Mouse (Mus musculus) midbrain, embryonic 16.5 days (tissue): ENCODE measurements at regions not wholly inside any gene's neighbourhood (a gene's known extent, or its start where the extent isn't known, plus 50 kb on each side); places are given as distances from the start of the nearest gene placed in this dataset.

Experiments used
- ATAC-seq: fragments of 200-750 bp; cut with Nextera tagmentation; 2 replicates; pipeline ENCODE4 v1.8.0; 2017; ENCODE audit warnings: moderate TSS enrichment
- H3K27ac ChIP-seq: fragments of 300-500 bp; sonication (generic); 2 replicates; pipeline ENCODE4 v1.5.1; 2014; ENCODE audit warnings: mild to moderate bottlenecking, low read length, mixed read lengths
- H3K27me3 ChIP-seq: fragments of 300-500 bp; sonication (generic); 2 replicates; pipeline ENCODE4 v1.6.1; 2014; ENCODE audit warnings: low read depth, low read length, mixed read lengths; ENCODE audit not compliant: control insufficient read depth, insufficient read depth
- H3K36me3 ChIP-seq: fragments of 300-500 bp; sonication (generic); 2 replicates; pipeline ENCODE4 v1.6.1; 2014; ENCODE audit warnings: mild to moderate bottlenecking, low read length, moderate library complexity, mixed read lengths; ENCODE audit not compliant: control insufficient read depth, insufficient read depth
- H3K4me1 ChIP-seq: fragments of 300-500 bp; sonication (generic); 2 replicates; pipeline ENCODE4 v1.6.1; 2014; ENCODE audit warnings: mild to moderate bottlenecking, low read length, mixed read lengths; ENCODE audit not compliant: control insufficient read depth, insufficient read depth
- H3K4me2 ChIP-seq: fragments of 300-500 bp; sonication (generic); 2 replicates; pipeline ENCODE4 v1.6.1; 2014; ENCODE audit warnings: mild to moderate bottlenecking, low read length, mixed read lengths
- H3K4me3 ChIP-seq: fragments of 300-500 bp; sonication (generic); 2 replicates; pipeline ENCODE4 v1.5.1; 2014; ENCODE audit warnings: low read depth, mild to moderate bottlenecking, low read length, moderate library complexity, mixed read lengths
- H3K9ac ChIP-seq: fragments of 300-500 bp; sonication (generic); 2 replicates; pipeline ENCODE4 v1.6.1; 2014; ENCODE audit warnings: low read depth, low read length, mixed read lengths
- H3K9me3 ChIP-seq: fragments of 300-500 bp; sonication (generic); replicated peaks from 2 replicates; pipeline ENCODE4 v1.6.1; 2014; ENCODE audit warnings: mild to moderate bottlenecking, low read length, mixed read lengths; ENCODE audit not compliant: control insufficient read depth, poor library complexity, severe bottlenecking
- WGBS: fragments of 180-500 bp; shearing (Covaris S2); extraction: QIAGEN DNeasy Blood & Tissue Kit; methylation state at CpG from one replicate; pipeline ENCODE4 v1.1.7; 2014; 5-methylcytosine and 5-hydroxymethylcytosine counted together

GRCm38 (mm10) chr11:111443381-111443780, 377.4 kb downstream of the Kcnj2 start:
- Histone ChIP-seq H3K27ac (no peak overlapping the region), H3K9ac (no peak overlapping the region), H3K4me2 (no peak overlapping the region), H3K4me1 (no peaks in the 10 kb centered on the region), H3K27me3 (no peaks in the 10 kb centered on the region), H3K4me3 (no peak overlapping the region), H3K36me3 (no peaks in the 10 kb centered on the region), H3K9me3 (no peaks in the 10 kb centered on the region)
- 93% methylated on average over 1 of the region's 1 CpGs for WGBS
- ATAC-seq, result no peak

DNA sequence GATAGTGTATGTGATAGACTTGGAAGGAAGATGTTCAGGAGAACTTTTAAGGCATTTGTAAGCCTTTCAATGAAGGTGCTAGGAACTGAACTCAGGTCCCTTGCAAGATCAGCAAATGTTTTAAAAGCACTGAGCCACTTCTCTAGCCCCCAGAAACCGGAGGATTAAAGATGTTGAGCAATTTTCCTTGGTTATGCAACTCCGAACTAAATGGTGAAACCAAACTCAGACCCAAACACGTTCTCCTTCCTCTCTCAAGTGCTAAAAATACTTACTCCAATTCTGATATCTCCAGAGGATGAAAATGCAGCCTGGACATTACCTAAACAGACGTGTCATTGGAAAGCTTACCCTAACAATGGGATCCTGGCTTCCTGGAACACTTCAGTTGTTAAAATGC, 378.8 kb downstream of the Kcnj2 start:
- no peak overlapping the region for H3K4me2 ChIP-seq
- 82% methylated on average over 4 of the region's 4 CpGs for WGBS
- H3K27me3 ChIP-seq, result no peaks in the 10 kb centered on the region
- H3K9ac ChIP-seq, result no peak overlapping the region
- H3K9me3 ChIP-seq, result no peaks in the 10 kb centered on the region
- no peaks in the 10 kb centered on the region for H3K4me1 ChIP-seq
- no peak overlapping the region for H3K27ac ChIP-seq
- H3K4me3 ChIP-seq, result no peak overlapping the region
- no peak for ATAC-seq
- H3K36me3 ChIP-seq, result no peaks in the 10 kb centered on the region

GRCm38 (mm10) chr11:111445764-111446163, 379.8 kb downstream of the Kcnj2 start:
- H3K4me2 ChIP-seq, result no peak overlapping the region
- no peak for ATAC-seq
- no peak overlapping the region for H3K27ac ChIP-seq
- H3K36me3 ChIP-seq, result no peaks in the 10 kb centered on the region
- H3K4me1 ChIP-seq, result no peaks in the 10 kb centered on the region
- H3K27me3 ChIP-seq, result no peaks in the 10 kb centered on the region
- no peak overlapping the region for H3K9ac ChIP-seq
- no peak overlapping the region for H3K4me3 ChIP-seq
- WGBS, result 12% methylated on average over 4 of the region's 4 CpGs
- H3K9me3 ChIP-seq, result no peaks in the 10 kb centered on the region

DNA sequence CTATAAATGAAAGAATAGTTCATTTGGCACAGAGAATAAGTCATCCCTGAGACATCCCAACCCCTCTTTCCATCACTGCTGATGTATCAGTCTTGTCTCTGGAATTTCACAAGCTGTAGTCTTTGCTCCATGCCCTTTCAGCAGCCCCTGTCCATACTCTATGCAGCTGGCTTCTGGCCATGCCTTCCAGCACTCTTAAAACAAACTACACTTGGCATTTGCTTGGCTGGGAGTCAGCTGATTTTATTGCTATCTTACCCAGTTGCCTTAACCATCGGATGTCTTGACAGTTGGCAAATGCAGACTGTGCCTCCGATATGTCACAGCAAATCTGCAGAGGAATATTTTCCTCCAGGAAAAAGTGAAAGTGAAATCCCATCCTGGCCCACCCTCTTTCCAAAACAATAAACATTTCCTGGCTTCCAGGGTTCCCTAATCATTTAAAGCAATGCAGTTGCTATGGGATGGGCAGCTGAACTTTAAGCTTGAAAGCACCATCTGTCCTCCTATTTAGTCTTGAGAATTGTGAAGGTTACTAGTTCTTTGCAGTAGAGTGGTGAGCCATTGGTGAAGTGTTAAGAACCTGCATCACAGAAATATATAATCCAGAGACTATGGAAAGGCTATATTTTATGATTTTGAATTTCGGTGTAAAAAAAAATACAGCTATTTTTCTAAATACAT, 385.0 kb downstream of the Kcnj2 start:
- ATAC-seq, result no peak
- 82% methylated on average over 3 of the region's 3 CpGs for WGBS
- H3K4me1 ChIP-seq, result no peaks in the 10 kb centered on the region
- no peaks in the 10 kb centered on the region for H3K9me3 ChIP-seq
- H3K27ac ChIP-seq, result no peak overlapping the region
- no peaks in the 10 kb centered on the region for H3K36me3 ChIP-seq
- no peak overlapping the region for H3K4me2 ChIP-seq
- H3K27me3 ChIP-seq, result no peaks in the 10 kb centered on the region
- H3K9ac ChIP-seq, result no peak overlapping the region
- H3K4me3 ChIP-seq, result no peak overlapping the region

DNA sequence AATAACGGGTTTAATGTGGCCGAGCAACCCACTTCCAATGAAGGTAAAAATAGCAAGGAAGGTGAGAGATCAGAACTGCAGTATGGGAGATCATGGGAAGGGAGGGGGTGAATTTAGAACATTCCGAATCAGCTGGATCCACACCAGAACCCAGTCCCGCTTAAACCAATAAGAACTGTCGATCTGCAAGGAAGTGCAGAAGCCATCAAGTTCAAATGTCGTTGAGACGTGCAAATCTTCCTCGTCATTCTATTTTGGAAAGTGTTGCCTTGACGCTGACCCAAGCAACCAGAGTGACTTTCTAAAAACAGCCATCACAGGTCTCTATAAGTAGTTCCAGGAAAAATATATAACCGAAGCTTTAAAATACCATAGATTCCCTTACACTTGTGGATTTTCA, 394.1 kb downstream of the Kcnj2 start:
- 90% methylated on average over 10 of the region's 10 CpGs for WGBS
- no peaks in the 10 kb centered on the region for H3K27me3 ChIP-seq
- no peak overlapping the region for H3K9ac ChIP-seq
- no peak overlapping the region for H3K4me3 ChIP-seq
- no peak overlapping the region for H3K27ac ChIP-seq
- H3K4me2 ChIP-seq, result no peak overlapping the region
- no peaks in the 10 kb centered on the region for H3K4me1 ChIP-seq
- H3K36me3 ChIP-seq, result no peaks in the 10 kb centered on the region
- H3K9me3 ChIP-seq, result no peaks in the 10 kb centered on the region
- no peak for ATAC-seq

DNA sequence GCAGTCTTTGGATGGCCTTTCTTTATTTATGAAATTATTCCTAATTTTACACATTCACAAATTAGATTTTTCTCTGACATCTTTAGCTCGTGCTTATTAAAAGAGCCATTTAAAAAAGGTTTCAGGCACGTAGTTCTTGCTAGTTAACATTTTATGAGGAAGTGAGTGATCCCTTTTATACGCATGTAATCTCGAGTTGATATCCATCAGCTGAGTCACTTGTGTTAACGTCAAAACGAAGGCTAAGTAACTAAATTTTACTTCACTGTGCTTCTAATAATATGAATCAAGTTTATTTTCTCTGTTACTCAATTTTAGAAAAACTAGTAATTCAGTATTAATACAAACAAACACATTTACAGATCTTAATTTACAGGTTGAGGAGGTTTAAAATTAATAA, 419.0 kb downstream of the Kcnj2 start:
- H3K9ac ChIP-seq, result no peak overlapping the region
- WGBS, result 85% methylated on average over 6 of the region's 6 CpGs
- H3K36me3 ChIP-seq, result no peaks in the 10 kb centered on the region
- H3K27me3 ChIP-seq, result no peaks in the 10 kb centered on the region
- no peak overlapping the region for H3K4me3 ChIP-seq
- no peaks in the 10 kb centered on the region for H3K4me1 ChIP-seq
- no peaks in the 10 kb centered on the region for H3K9me3 ChIP-seq
- no peak overlapping the region for H3K27ac ChIP-seq
- ATAC-seq, result no peak
- H3K4me2 ChIP-seq, result no peak overlapping the region

DNA sequence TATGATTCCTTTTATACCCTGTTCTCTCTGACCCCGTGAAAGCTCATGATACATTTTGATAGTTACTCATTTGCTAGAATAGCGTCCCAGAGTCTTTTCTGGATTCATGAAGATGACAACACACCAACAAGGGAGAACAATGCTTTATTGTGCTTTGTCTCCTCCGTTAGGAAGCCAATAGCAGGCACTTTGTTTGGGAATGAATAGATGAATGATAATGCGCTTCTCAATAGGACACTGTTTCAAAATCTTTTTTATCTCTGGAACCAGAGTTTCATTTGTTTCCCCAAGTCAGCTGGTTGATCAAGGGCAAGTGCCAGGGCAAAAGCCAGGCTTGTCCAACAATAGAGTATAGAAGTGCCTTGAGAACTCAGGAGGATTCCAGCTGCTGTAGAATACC, 446.5 kb downstream of the Kcnj2 start:
- Histone ChIP-seq H3K36me3 (no peaks in the 10 kb centered on the region), H3K4me2 (no peak overlapping the region), H3K4me1 (no peaks in the 10 kb centered on the region), H3K9ac (no peak overlapping the region), H3K27ac (no peak overlapping the region), H3K4me3 (no peak overlapping the region), H3K27me3 (no peaks in the 10 kb centered on the region), H3K9me3 (no peaks in the 10 kb centered on the region)
- no peak for ATAC-seq
- whole genome bisulfite sequencing, result 34% methylated on average over 4 of the region's 4 CpGs

- Histone ChIP-seq H3K9me3 (no peaks in the 10 kb centered on the region), H3K4me1 (no peaks in the 10 kb centered on the region), H3K4me3 (no peak overlapping the region; the same call in 1 of the 2 replicates), H3K36me3 (no peaks in the 10 kb centered on the region), H3K27ac (0 out of 2 replicates have a peak overlapping the region, but pooled peaks have one; percentile 40), H3K27me3 (no peaks in the 10 kb centered on the region), H3K9ac (no peak overlapping the region), H3K4me2 (peak overlapping the region; percentile 31; the same call in 1 of the 2 replicates)
- 25% methylated on average over 8 of the region's 8 CpGs for WGBS
- peak; percentile 71; the same call in 1 of the 2 replicates for ATAC-seq
Measured at GRCm38 (mm10) chr11:111522716-111523115, 456.8 kb downstream of the Kcnj2 start.

DNA sequence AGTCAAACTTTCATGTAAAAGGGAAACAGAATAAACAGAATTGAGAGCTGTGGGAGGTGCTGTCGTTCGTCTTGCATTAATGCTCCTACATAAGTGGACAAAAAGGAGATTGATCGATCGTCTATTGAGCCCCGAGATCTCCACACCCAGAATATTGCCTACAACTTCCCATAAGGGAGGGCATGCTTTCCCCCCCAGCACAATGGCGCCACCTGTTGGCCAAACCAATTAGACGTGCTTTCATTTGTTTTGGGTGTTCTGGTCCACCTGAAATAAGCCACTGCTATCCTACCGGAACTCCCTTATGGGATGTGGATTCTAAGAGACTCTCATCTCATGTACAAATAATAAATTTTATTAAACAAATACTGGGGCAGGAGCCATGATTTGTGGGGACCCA, 457.5 kb downstream of the Kcnj2 start:
- 62% methylated on average over 8 of the region's 8 CpGs for WGBS
- no peak for ATAC-seq
- no peak overlapping the region for H3K4me2 ChIP-seq

More for the DNA sequence above, 457.5 kb downstream of the Kcnj2 start:
- no peak overlapping the region for H3K4me3 ChIP-seq
- no peaks in the 10 kb centered on the region for H3K27me3 ChIP-seq
- H3K36me3 ChIP-seq, result no peaks in the 10 kb centered on the region
- no peaks in the 10 kb centered on the region for H3K4me1 ChIP-seq
- no peak overlapping the region for H3K9ac ChIP-seq
- no peak overlapping the region for H3K27ac ChIP-seq
- no peaks in the 10 kb centered on the region for H3K9me3 ChIP-seq
